Mouse (Mus musculus): ENCODE data around the gene Tmem182. TPM values are rescaled to one million over a fixed set of nuclear protein-coding genes. Genes with fewer than 3 reads are reported as not detected.
A peak's percentile ranks its signal among the peaks of the same experiment; 100 is the strongest.

The Tmem182 gene
- total and polyA plus RNA-seq, 2 experiments from 2014 or later: 0.05 to 0.21 TPM

- Histone ChIP-seq H3K4me1 (ENCODE audit: insufficient read depth, low read length) (peaks cover 3% of the 10 kb centered on the region; the same call in 1 of the 2 replicates), H3K4me2 (ENCODE audit: low read depth, low read length, poor library complexity, severe bottlenecking) (no peak overlapping the region)
Observed at GRCm38 (mm10) chr1:40879526-40879925, 74.1 kb downstream of the Tmem182 start.

DNA sequence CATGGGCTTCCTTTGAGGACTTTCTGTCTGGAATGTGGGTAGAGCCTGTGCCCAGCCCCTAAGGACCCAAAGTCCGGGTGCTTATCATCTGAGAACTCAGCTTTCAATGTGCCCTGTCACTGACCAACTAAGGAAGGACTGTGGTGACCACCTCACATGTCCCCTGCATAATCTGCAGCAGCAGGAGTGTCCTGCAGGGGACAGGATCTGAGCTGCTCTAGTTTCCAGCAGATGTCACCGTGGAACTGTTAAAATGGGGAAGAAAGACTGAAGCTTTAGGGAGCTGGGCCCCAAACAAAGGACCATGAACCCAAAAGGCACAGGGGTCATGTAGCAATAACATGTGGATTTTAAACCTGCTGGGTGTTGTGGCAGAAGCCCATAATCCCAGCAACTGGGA lies 75.1 kb downstream of the Tmem182 start:
- Histone ChIP-seq H3K27ac (ENCODE audit: low read depth, low read length) (no peak overlapping the region), H3K9ac (replicated peaks; ENCODE audit: low read length, poor library complexity, severe bottlenecking) (no peak overlapping the region), H3K27me3 (ENCODE audit: insufficient read depth, low read length) (no peaks in the 10 kb centered on the region), H3K4me2 (ENCODE audit: low read depth, low read length, poor library complexity, severe bottlenecking) (no peak overlapping the region), H3K4me3 (ENCODE audit: low read depth, low read length) (no peak overlapping the region), H3K36me3 (ENCODE audit: insufficient read depth, low read length) (no peaks in the 10 kb centered on the region), H3K9me3 (ENCODE audit: low read length) (no peaks in the 10 kb centered on the region), H3K4me1 (ENCODE audit: insufficient read depth, low read length) (peaks cover 3% of the 10 kb centered on the region; the same call in 1 of the 2 replicates)
- DNase-seq (ENCODE audit: low spot score) (no peak), ATAC-seq (ENCODE audit: low FRiP score) (no peak)
- peak; percentile 53 for TF ChIP-seq CTCF (IDR thresholded peaks at IDR 0.05)
- 21% methylated on average over 2 of the region's 2 CpGs for WGBS

More at GRCm38 (mm10) chr1:40879526-40879925, 74.1 kb downstream of the Tmem182 start:
- Histone ChIP-seq H3K27me3 (ENCODE audit: insufficient read depth, low read length) (no peaks in the 10 kb centered on the region), H3K4me3 (ENCODE audit: low read depth, low read length) (no peak overlapping the region), H3K9ac (replicated peaks; ENCODE audit: low read length, poor library complexity, severe bottlenecking) (no peak overlapping the region), H3K36me3 (ENCODE audit: insufficient read depth, low read length) (no peaks in the 10 kb centered on the region), H3K9me3 (ENCODE audit: low read length) (no peaks in the 10 kb centered on the region), H3K27ac (ENCODE audit: low read depth, low read length) (no peak overlapping the region)
- 75% methylated on average over 6 of the region's 6 CpGs for WGBS
- no peak for TF ChIP-seq CTCF (IDR thresholded peaks at IDR 0.05)
- ATAC-seq (ENCODE audit: low FRiP score): no peak
- DNase-seq (ENCODE audit: low spot score): no peak

DNA sequence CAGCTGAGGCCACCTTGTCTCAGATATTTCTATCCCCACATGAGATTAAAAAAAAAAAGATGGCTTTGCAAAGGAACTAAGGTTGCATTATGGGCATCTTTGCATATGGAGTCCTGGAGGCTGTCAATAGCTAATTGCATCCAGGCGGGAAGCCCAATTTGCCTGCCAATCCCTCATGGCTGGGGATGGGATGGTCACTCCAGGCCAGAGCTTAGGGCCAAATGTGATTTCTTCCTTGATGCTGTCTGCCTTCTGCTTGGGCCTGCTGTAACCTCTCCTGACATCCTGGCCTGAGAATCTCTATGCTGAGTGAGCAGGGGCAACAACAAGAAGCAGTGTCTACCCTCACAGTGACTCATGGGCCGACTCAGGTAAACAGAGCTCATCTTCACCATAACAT lies 78.5 kb downstream of the Tmem182 start:
- no peak for TF ChIP-seq CTCF (IDR thresholded peaks at IDR 0.05)
- H3K4me3 ChIP-seq (ENCODE audit: low read depth, low read length): no peak overlapping the region
- ATAC-seq (ENCODE audit: low FRiP score): no peak
- no peaks in the 10 kb centered on the region for H3K9me3 ChIP-seq (ENCODE audit: low read length)
- WGBS: 86% methylated on average over 2 of the region's 2 CpGs
- no peak overlapping the region for H3K27ac ChIP-seq (ENCODE audit: low read depth, low read length)
- H3K9ac ChIP-seq (replicated peaks; ENCODE audit: low read length, poor library complexity, severe bottlenecking): no peak overlapping the region
- H3K36me3 ChIP-seq (ENCODE audit: insufficient read depth, low read length): no peaks in the 10 kb centered on the region
- peaks cover 3% of the 10 kb centered on the region; the same call in 1 of the 2 replicates for H3K4me1 ChIP-seq (ENCODE audit: insufficient read depth, low read length)
- H3K4me2 ChIP-seq (ENCODE audit: low read depth, low read length, poor library complexity, severe bottlenecking): no peak overlapping the region
- DNase-seq (ENCODE audit: low spot score): no peak
- no peaks in the 10 kb centered on the region for H3K27me3 ChIP-seq (ENCODE audit: insufficient read depth, low read length)

DNA sequence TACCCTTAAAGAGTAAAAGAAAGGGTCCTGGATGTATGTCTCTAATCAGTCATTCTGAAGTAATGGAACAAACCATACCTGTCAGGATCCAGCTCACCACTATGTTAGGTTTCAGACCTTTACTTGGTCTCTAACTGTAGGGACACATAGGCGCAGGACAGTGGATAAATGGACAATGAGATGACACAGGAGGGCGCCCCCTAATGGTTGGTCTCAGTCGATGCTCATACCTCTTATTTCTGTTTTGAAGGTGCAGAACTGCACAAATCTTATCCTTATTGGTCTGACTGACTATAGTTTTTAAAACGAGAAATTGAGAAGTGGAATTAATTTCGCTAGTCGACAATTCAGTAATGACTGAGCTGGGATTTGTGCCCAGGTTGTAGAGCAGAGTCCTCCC lies 79.5 kb downstream of the Tmem182 start:
- H3K9ac ChIP-seq (replicated peaks; ENCODE audit: low read length, poor library complexity, severe bottlenecking): no peak overlapping the region
- no peaks in the 10 kb centered on the region for H3K27me3 ChIP-seq (ENCODE audit: insufficient read depth, low read length)
- WGBS: 80% methylated on average over 6 of the region's 6 CpGs
- TF ChIP-seq CTCF (IDR thresholded peaks at IDR 0.05): peak; percentile 37
- DNase-seq (ENCODE audit: low spot score) (no peak), ATAC-seq (ENCODE audit: low FRiP score) (no peak)
- no peaks in the 10 kb centered on the region for H3K4me1 ChIP-seq (ENCODE audit: insufficient read depth, low read length)
- H3K27ac ChIP-seq (ENCODE audit: low read depth, low read length): no peak overlapping the region
- H3K4me3 ChIP-seq (ENCODE audit: low read depth, low read length): no peak overlapping the region
- no peaks in the 10 kb centered on the region for H3K36me3 ChIP-seq (ENCODE audit: insufficient read depth, low read length)
- no peaks in the 10 kb centered on the region for H3K9me3 ChIP-seq (ENCODE audit: low read length)
- no peak overlapping the region for H3K4me2 ChIP-seq (ENCODE audit: low read depth, low read length, poor library complexity, severe bottlenecking)

DNA sequence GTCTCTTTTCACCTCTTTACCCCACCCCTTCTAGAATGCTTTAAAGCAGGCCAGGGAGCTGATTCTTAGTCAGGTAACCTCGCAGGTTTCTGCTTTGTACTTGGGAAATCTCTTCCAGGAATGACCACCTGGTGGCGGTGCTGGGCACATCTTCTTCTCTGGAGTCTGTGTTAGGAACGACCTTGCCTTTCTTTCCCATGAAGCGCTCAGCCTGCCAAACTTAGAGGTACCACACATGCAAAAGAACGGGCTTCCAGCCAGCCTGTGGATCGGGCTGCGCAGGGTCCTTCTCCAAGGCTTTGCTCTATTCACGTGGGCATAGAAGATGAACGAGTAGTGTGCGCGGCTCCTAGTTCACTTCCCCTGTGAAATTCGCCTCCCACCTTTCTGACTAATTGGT lies 82.3 kb downstream of the Tmem182 start:
- 31% methylated on average over 12 of the region's 12 CpGs for WGBS

DNA sequence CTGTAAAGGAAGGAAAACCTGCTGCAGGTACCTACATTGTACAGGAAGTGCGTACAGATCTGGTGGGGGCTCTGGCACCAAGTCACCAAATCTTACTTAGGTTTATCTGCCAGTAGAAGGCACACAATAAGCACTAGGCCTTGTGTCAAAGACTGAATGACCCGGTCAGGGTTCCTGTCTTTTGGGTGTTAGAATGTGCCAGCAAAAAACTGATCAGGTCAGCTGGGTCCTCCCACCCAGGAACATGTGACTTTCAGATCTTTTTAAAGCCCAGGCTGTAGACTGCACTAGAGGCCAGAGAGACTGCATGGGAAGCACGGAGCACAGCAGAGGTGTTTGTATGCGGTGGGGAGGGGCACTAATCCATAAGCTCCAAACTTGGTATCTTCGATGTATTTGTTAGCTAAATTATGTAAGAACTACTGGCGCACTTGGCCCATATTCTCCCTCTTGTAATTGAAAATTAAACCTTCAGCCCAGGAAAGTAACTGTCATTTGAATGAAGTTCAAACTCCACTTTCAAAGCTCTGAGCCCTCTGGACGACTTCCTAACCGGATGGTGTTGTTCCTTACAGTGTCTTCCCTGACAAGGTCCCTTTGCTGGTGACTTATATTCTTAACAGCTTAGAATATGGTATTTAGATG lies 83.1 kb downstream of the Tmem182 start:
- Histone ChIP-seq H3K27ac (ENCODE audit: low read depth, low read length) (no peak overlapping the region), H3K9me3 (ENCODE audit: low read length) (no peaks in the 10 kb centered on the region), H3K36me3 (ENCODE audit: insufficient read depth, low read length) (no peaks in the 10 kb centered on the region), H3K27me3 (ENCODE audit: insufficient read depth, low read length) (no peaks in the 10 kb centered on the region), H3K4me1 (ENCODE audit: insufficient read depth, low read length) (peaks cover 6% of the 10 kb centered on the region; the same call in 1 of the 2 replicates), H3K9ac (replicated peaks; ENCODE audit: low read length, poor library complexity, severe bottlenecking) (no peak overlapping the region), H3K4me2 (ENCODE audit: low read depth, low read length, poor library complexity, severe bottlenecking) (no peak overlapping the region), H3K4me3 (ENCODE audit: low read depth, low read length) (no peak overlapping the region)
- TF ChIP-seq CTCF (IDR thresholded peaks at IDR 0.05): no peak
- WGBS: 88% methylated on average over 8 of the region's 8 CpGs
- ATAC-seq (ENCODE audit: low FRiP score) (no peak), DNase-seq (ENCODE audit: low spot score) (no peak)

More for the DNA sequence above, 82.3 kb downstream of the Tmem182 start:
- Histone ChIP-seq H3K9me3 (ENCODE audit: low read length) (no peaks in the 10 kb centered on the region), H3K9ac (replicated peaks; ENCODE audit: low read length, poor library complexity, severe bottlenecking) (no peak overlapping the region), H3K4me3 (ENCODE audit: low read depth, low read length) (no peak overlapping the region), H3K36me3 (ENCODE audit: insufficient read depth, low read length) (no peaks in the 10 kb centered on the region), H3K4me1 (ENCODE audit: insufficient read depth, low read length) (peaks cover 6% of the 10 kb centered on the region; the same call in 1 of the 2 replicates), H3K4me2 (ENCODE audit: low read depth, low read length, poor library complexity, severe bottlenecking) (no peak overlapping the region), H3K27ac (ENCODE audit: low read depth, low read length) (no peak overlapping the region), H3K27me3 (ENCODE audit: insufficient read depth, low read length) (no peaks in the 10 kb centered on the region)
- TF ChIP-seq CTCF (IDR thresholded peaks at IDR 0.05): peak; percentile 89
- peak; percentile 61 for ATAC-seq (ENCODE audit: low FRiP score)
- peak; percentile 89 for DNase-seq (ENCODE audit: low spot score)
